Mouse (Mus musculus): ENCODE results near the gene Peak1.
"Not testable (repeated sequence)": the region's sequence is repeated elsewhere in the genome, so short reads cannot be mapped to it uniquely, and the experiment has no call there.

Gene Peak1

GRCm38 (mm10) chr9:56255676-56256432 lies 162.0 kb downstream of the Peak1 start:
- DNase-seq (ENCODE audit: low spot score) = no peak

- DNase-seq (ENCODE audit: low spot score) = no peak
Measured at GRCm38 (mm10) chr9:56244336-56244735, 173.5 kb downstream of the Peak1 start.

GRCm38 (mm10) chr9:56243885-56244284 lies 174.0 kb downstream of the Peak1 start:
- no peak for DNase-seq (ENCODE audit: low spot score)

- no peak for DNase-seq (ENCODE audit: low spot score)
Measured at GRCm38 (mm10) chr9:56242686-56243085, 175.2 kb downstream of the Peak1 start.

- DNase-seq (ENCODE audit: low spot score) = no peak
Measured at GRCm38 (mm10) chr9:56241076-56241475, 176.8 kb downstream of the Peak1 start.

- no peak for DNase-seq (ENCODE audit: low spot score)
Measured at GRCm38 (mm10) chr9:56235871-56236298, 182.0 kb downstream of the Peak1 start.

GRCm38 (mm10) chr9:56235281-56235680 lies 182.6 kb downstream of the Peak1 start:
- no peak for DNase-seq (ENCODE audit: low spot score)

- DNase-seq (ENCODE audit: low spot score) = no peak
Measured at GRCm38 (mm10) chr9:56234561-56234960, 183.3 kb downstream of the Peak1 start.

- no peak for DNase-seq (ENCODE audit: low spot score)
Measured at GRCm38 (mm10) chr9:56233316-56233715, 184.6 kb downstream of the Peak1 start.

GRCm38 (mm10) chr9:56230906-56231305 lies 187.0 kb downstream of the Peak1 start:
- DNase-seq (ENCODE audit: low spot score) = no peak

- no peak for DNase-seq (ENCODE audit: low spot score)
Measured at GRCm38 (mm10) chr9:56227626-56228025, 190.2 kb downstream of the Peak1 start.

GRCm38 (mm10) chr9:56223429-56224051 lies 194.3 kb downstream of the Peak1 start:
- not testable (repeated sequence) for DNase-seq (ENCODE audit: low spot score)

- no peak for DNase-seq (ENCODE audit: low spot score)
Measured at GRCm38 (mm10) chr9:56218860-56219259, 199.0 kb downstream of the Peak1 start.

GRCm38 (mm10) chr9:56218043-56218442 lies 199.8 kb downstream of the Peak1 start:
- no peak for DNase-seq (ENCODE audit: low spot score)

- DNase-seq (ENCODE audit: low spot score) = peak; percentile 36
Measured at GRCm38 (mm10) chr9:56217386-56217785, 200.5 kb downstream of the Peak1 start.

- DNase-seq (ENCODE audit: low spot score) = peak; percentile 65
Measured at GRCm38 (mm10) chr9:56213451-56214291, 204.2 kb downstream of the Peak1 start.

- DNase-seq (ENCODE audit: low spot score) = no peak
Measured at GRCm38 (mm10) chr9:56208817-56209216, 209.1 kb downstream of the Peak1 start.

- no peak for DNase-seq (ENCODE audit: low spot score)
Measured at GRCm38 (mm10) chr9:56207516-56207915, 210.4 kb downstream of the Peak1 start.

- no peak for DNase-seq (ENCODE audit: low spot score)
Measured at GRCm38 (mm10) chr9:56207083-56207482, 210.8 kb downstream of the Peak1 start.

GRCm38 (mm10) chr9:56205336-56205735 lies 212.5 kb downstream of the Peak1 start:
- DNase-seq (ENCODE audit: low spot score) = no peak

GRCm38 (mm10) chr9:56204316-56204715 lies 213.6 kb downstream of the Peak1 start:
- no peak for DNase-seq (ENCODE audit: low spot score)

- DNase-seq (ENCODE audit: low spot score) = peak; percentile 67
Measured at GRCm38 (mm10) chr9:56200645-56201314, 217.1 kb downstream of the Peak1 start.

Data from MN1 (cell line).